Mouse (Mus musculus) megakaryocyte, embryonic 14.5 days (primary cell): Measurements from ENCODE around the gene Aqp3. TPM values are rescaled to one million over a fixed set of nuclear protein-coding genes. Genes with fewer than 3 reads are reported as not detected.

Experiments used
- H3K27me3 ChIP-seq: replicated peaks from 2 replicates; pipeline ENCODE3; 2012; ENCODE audit warnings: inconsistent platforms
- H3K36me3 ChIP-seq: replicated peaks from 2 replicates; pipeline ENCODE3; 2012; ENCODE audit warnings: low read length, inconsistent platforms, mixed read lengths
- H3K4me1 ChIP-seq: 2 replicates; pipeline ENCODE4 v1.6.1; 2012; ENCODE audit warnings: inconsistent platforms
- H3K4me3 ChIP-seq: replicated peaks from 2 replicates; pipeline ENCODE3; 2012; ENCODE audit warnings: moderate library complexity, mild to moderate bottlenecking, inconsistent platforms
- H3K9me3 ChIP-seq: 2 replicates; pipeline ENCODE4 v1.6.1; 2012; ENCODE audit warnings: inconsistent platforms
- FLI1 ChIP-seq: IDR thresholded peaks from 2 replicates; pipeline ENCODE4 v1.6.1; 2012; ENCODE audit warnings: low read length, inconsistent platforms, mixed read lengths
- GATA1 ChIP-seq: IDR thresholded peaks from 3 replicates; pipeline ENCODE4 v1.6.1; 2012; ENCODE audit warnings: mixed read lengths, low read length, inconsistent platforms, borderline replicate concordance
- polyA plus RNA-seq: library from polyadenylated mRNA; stranded (reverse); fragments of >175 nt; gene quantifications from 2 replicates; pipeline ENCODE4 v1.2.3, GENCODE M21; 2012; ENCODE audit warnings: low replicate concordance; ENCODE audit not compliant: insufficient read depth

Gene Aqp3
- not detected in 2 replicates for polyA plus RNA-seq

DNA sequence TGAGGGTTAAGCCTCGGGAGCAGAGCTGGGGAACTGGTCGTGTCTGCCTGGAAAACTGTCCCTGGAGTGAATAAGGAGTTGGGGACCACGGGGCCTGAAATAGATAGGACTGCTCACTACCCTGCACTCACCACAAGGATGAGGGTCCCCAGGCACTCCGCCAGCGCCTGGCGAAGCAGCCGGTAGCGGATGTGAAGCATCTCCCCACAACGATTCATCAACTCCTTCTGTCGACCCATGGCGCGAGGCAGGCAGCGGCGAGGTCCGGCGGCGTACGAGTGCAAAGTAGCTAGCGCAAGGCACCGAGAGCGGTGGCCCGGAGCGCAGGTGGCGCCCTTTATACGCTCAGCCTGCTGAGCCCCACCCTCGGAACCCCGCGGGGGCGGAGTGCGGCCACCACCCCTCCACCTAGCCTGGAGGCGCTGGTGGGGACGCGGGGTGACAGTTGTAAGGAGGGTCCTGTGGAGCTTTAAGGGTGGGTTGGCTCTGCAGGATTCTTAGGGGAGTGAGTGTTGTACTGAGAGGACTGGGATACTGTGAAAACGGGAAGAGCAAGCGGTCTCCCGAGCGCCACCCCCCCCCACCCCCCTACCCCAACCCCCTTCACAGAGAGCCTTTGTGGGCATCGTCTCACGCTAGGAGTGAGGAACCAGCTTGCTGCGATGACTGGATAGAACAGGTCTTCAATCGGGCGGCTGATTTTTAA is at the start of gene Aqp3:
Gene Aqp3 (minus strand): TSS at position 313 of the 706 bp plus-strand sequence.
- peaks cover 13% of the 10 kb centered on the region for H3K4me1 ChIP-seq
- peaks cover 90% of the 10 kb centered on the region for H3K27me3 ChIP-seq
- peak within 1 kb of the TSS; percentile 83 for H3K4me3 ChIP-seq
- TF ChIP-seq GATA1 (no peak), FLI1 (no peak)
- H3K36me3 ChIP-seq, result no peaks in the 10 kb centered on the region
- H3K9me3 ChIP-seq, result 0 out of 2 replicates have a peak, but pooled peaks cover 1% of the 10 kb centered on the region

DNA sequence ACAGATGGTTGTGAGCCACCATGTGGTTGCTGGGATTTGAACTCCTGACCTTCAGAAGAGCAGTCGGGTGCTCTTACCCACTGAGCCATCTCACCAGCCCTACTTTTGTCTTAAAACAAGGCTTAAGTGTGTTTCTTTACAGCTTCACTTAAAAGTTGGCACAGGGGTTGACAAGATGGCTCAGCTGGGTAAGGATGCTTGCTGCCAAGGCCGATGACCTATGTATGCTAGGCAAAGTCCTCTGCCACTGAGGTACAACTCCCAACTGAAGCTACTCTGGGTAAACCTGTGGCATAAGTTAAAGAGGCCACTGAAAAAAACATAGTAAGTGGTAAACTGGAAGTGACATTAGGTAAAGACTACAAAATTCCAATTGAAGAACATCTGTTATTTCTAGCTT is 44.6 kb upstream of the Aqp3 start:
- peaks cover 40% of the 10 kb centered on the region for H3K4me1 ChIP-seq
- H3K27me3 ChIP-seq, result no peaks in the 10 kb centered on the region
- peaks cover 57% of the 10 kb centered on the region for H3K36me3 ChIP-seq
- no peak overlapping the region for H3K4me3 ChIP-seq
- no peak for TF ChIP-seq GATA1
- TF ChIP-seq FLI1, result no peak
- H3K9me3 ChIP-seq, result no peaks in the 10 kb centered on the region

DNA sequence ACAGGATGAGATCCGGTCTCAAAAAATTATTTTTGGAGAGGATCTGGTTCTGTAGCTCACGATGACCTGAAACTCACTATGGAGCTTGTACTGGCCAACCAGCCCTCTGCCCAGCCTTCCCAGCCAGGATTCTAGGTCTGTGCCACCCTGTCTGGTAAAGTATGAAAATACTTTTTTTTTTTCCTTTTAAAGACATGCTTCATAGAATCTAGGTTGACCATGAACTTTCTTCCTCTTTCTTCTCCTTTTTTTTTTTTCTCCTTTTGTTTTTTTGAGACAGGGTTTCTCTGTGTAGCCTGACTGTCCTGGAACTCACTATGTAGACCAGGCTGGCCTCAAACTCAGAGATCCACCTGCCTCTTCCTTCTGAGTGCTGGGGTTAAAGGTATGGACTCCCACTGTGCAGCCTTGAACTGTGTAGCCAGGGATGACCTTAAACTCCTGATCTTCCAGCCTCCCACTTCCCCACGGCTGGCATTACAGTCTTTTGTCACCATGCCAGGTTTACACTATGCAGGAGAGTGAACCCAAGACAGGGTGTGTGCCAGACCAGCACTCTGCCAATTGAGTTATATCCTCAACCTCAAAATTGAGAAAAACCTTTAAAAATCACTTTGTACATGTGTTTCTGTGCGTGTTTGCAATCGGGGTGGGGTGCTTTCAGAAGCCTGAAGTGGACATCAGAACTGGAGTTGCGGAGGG is 42.3 kb upstream of the Aqp3 start:
- Histone ChIP-seq H3K9me3 (no peaks in the 10 kb centered on the region), H3K36me3 (peaks cover 49% of the 10 kb centered on the region), H3K4me3 (no peak overlapping the region), H3K27me3 (no peaks in the 10 kb centered on the region), H3K4me1 (peaks cover 37% of the 10 kb centered on the region)
- TF ChIP-seq FLI1, result no peak
- no peak for TF ChIP-seq GATA1

- Histone ChIP-seq H3K4me1 (peaks cover 37% of the 10 kb centered on the region), H3K9me3 (no peaks in the 10 kb centered on the region)
- TF ChIP-seq FLI1 (no peak), GATA1 (no peak)
Observed at GRCm38 (mm10) chr4:41136811-41137210, 38.8 kb upstream of the Aqp3 start.

DNA sequence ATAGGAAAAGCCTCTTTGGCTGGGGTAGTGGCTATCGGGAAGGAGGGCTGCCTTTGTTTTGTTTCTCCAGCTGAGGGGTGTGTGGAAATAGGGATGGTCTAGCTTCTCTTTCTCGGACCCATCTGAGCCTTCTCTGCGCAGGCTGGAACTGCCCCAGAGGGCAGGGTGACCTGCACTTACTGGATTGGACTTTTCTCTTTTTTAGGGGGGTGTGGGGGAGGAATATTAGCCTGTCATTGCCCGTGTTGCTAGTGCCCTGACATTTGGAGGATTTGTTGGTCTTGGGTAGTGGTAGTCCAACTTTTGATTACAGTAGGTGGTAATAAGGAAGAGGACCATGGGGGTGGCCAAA is 38.4 kb upstream of the Aqp3 start:
- no peaks in the 10 kb centered on the region for H3K9me3 ChIP-seq
- TF ChIP-seq FLI1, result no peak
- TF ChIP-seq GATA1, result no peak
- peaks cover 25% of the 10 kb centered on the region for H3K36me3 ChIP-seq
- H3K27me3 ChIP-seq, result no peaks in the 10 kb centered on the region
- H3K4me3 ChIP-seq, result peak overlapping the region; percentile 96
- H3K4me1 ChIP-seq, result peaks cover 37% of the 10 kb centered on the region

More at GRCm38 (mm10) chr4:41136811-41137210, 38.8 kb upstream of the Aqp3 start:
- Histone ChIP-seq H3K27me3 (no peaks in the 10 kb centered on the region), H3K36me3 (peaks cover 25% of the 10 kb centered on the region), H3K4me3 (peak overlapping the region; percentile 96)

DNA sequence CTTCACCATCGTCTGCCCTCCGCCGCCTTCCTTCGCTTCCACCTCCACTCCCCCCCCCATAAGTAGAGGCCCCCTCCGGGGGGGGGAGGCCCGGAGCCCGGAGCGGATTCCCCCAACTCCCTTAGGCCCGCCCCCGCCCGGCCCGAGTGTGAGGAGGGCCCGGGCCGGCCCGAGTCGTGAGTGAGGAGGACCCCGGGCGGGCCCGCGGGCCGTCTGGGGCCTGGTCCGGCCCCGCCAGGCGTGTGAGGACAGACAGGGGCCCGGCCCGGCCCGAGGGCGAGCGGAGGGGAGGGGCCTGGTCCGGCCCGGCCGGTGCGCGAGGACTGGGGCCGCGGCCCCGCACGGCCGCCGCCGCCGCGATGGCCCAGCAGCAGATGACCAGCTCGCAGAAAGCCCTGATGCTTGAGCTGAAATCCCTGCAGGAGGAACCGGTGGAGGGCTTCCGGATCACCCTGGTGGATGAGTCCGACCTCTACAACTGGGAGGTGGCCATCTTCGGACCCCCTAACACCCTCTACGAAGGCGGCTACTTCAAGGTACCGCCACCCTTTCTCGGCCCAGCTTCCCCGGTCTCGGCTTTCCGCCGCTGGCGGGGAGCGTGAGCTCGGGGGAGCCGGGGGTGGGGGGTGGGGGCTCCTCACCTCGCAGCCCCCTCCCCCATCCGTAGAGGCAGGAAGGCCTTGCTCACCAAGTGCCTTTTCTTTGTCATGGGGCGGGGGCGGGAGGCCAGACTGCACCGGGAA is 37.9 kb upstream of the Aqp3 start, which contains the start of gene Ube2r2:
Gene Ube2r2 (plus strand): TSS at position 33 of the 743 bp plus-strand sequence.
- peaks cover 33% of the 10 kb centered on the region for H3K4me1 ChIP-seq
- TF ChIP-seq FLI1 (no peak), GATA1 (no peak)

DNA sequence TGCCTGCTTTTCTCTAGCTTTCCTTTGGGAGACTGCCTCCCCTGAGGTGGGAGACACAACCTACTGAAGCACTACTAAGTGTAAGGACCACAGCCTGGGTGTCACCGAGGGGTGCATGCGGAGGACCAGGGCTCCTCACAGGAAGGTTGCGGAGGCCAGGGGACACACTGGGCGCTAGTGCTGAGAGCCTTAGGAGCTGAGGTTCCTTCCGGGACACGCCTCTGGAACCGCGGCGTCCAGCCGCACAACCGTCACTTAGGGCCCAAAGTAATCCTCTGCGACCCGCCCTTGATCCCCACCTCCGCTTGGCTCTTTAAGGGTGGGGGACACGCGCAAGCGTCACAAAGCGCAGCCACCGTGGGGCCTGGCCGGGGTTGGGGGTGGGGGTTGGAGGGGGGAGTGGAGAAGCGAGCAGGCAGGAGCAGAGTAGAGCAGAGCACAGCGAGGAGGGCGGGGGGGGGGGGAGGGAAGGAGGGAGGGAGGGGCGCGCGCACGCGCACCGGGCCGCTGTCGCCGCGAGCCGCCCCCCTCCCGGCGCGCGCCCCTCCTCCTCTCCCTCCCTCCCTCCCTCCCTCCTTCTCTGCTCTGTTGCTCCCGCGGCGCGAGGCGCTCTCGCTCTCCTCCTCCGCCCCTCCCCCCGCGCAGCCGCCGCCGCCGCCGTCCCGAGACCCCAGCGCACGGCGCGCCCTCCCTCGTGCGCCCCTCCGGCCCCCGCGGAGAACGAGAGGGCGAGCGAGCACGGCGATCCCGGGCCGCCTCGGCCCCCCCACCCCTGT is 37.1 kb upstream of the Aqp3 start:
- Histone ChIP-seq H3K27me3 (no peaks in the 10 kb centered on the region), H3K36me3 (peaks cover 14% of the 10 kb centered on the region), H3K4me1 (peaks cover 28% of the 10 kb centered on the region), H3K9me3 (no peaks in the 10 kb centered on the region), H3K4me3 (peak overlapping the region; percentile 96)
- no peak for TF ChIP-seq GATA1

More for the DNA sequence above, 37.9 kb upstream of the Aqp3 start, which contains the start of gene Ube2r2:
- Histone ChIP-seq H3K27me3 (no peaks in the 10 kb centered on the region), H3K36me3 (peaks cover 20% of the 10 kb centered on the region), H3K4me3 (peak within 1 kb of the TSS; percentile 96), H3K9me3 (no peaks in the 10 kb centered on the region)

DNA sequence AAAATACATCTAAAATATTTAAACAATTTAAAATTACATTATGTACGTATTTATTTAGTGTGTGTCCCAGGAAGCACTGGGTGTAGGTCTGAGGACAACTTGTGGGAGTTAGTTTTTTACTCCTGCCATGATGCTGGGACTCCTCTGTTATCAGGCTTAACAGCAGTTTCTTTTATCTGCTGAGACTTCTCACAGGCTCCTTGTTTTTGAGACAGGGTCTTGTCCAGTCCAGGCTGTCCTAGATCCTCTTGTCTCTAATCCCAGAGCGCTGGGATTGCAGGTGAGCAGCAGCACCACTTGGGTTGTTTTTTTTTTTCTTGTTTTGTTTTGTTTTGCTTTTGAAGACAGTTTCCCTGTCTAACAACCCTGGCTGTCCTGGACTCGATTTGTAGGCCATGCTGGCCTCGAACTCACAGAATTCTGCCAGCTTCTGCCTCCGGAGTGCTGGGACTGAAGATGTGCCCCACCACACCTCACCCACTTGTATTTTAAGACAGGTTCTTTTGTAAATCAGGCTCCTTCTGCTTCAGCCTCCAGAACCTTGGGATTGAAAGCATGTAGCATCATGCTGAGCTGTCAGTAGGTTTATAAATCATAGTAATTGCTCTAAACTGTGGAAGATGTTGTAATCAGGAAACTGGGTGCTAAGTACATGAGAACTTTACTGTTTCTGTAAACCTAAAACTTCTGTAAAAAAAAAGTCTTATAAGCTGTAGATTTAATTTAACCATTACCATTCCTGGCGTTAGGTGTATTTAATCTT is 35.7 kb upstream of the Aqp3 start:
- Histone ChIP-seq H3K9me3 (no peaks in the 10 kb centered on the region), H3K4me1 (peaks cover 26% of the 10 kb centered on the region), H3K27me3 (no peaks in the 10 kb centered on the region), H3K36me3 (peaks cover 5% of the 10 kb centered on the region), H3K4me3 (no peak overlapping the region)
- TF ChIP-seq FLI1 (no peak), GATA1 (no peak)
